Mouse (Mus musculus) CD4-positive, CD25-positive, alpha-beta regulatory T cell, adult 4 months (primary cell): ENCODE data around the gene Bmp10. TPM values are rescaled to one million over a fixed set of nuclear protein-coding genes. Genes with fewer than 3 reads are reported as not detected.
"Not testable (repeated sequence)": the region's sequence is repeated elsewhere in the genome, so short reads cannot be mapped to it uniquely, and the experiment has no call there.

ENCODE experiments used
- ATAC-seq: one replicate; pipeline ENCODE4 v1.8.0; 2017
- polyA plus RNA-seq, 2 experiments: library from polyadenylated mRNA; unstranded; fragments of 100-300 nt; shearing (Covaris generic); gene quantifications; one replicate each; pipeline ENCODE4 v1.2.1; 2017

The Bmp10 gene
- polyA plus RNA-seq, 2 experiments from 2014 or later = not detected

DNA sequence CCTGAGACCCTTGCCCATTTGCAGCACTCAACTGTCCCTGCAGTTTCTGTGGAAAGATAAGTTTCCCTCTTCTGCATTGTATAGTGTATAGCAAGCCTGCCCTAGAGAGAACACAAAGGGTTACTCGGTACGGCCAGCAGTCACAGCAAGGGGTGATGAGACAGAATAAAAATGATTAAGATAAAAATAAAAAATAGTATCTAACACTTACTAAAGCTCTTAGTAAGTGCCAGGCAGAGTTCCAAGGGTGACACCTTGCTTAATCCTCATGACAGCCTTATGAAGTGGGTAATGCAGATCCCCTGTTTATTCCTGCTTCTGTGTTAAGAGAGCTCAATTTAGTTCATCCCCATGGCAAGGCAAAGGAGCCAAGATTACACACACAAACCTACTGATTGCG is 20.7 kb downstream of the Bmp10 start:
- ATAC-seq = no peak

- ATAC-seq = peak; percentile 36
These were observed 22.2 kb downstream of the Bmp10 start for GRCm38 (mm10) chr6:87451016-87451415.

GRCm38 (mm10) chr6:87451771-87452170 is 23.0 kb downstream of the Bmp10 start:
- ATAC-seq = no peak

DNA sequence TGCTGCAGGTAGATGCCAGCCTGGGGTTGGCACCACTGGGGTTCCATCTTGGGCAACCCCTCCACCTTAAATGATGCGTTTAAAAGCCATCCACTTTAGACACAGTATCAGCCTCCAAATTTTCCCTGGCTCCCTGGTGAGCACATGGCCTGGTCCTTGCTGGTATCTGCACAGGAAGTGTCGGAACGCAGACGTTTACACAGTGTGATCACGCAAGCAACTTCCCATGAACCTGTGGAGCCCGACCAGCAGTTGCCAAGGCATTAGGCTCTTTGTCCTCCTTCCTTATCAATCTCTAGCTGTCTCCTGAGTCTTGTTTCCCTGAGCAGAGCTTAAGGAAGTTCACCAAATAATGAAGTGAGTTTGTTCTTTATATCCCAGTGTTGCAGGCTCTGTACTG is 26.7 kb downstream of the Bmp10 start:
- no peak for ATAC-seq

GRCm38 (mm10) chr6:87466221-87466620 is 37.4 kb downstream of the Bmp10 start:
- peak; percentile 60 for ATAC-seq

- ATAC-seq = no peak
These were observed 38.6 kb downstream of the Bmp10 start for GRCm38 (mm10) chr6:87467373-87467772.

GRCm38 (mm10) chr6:87468372-87468771 is 39.6 kb downstream of the Bmp10 start:
- no peak for ATAC-seq

- not testable (repeated sequence) for ATAC-seq
These were observed 41.3 kb downstream of the Bmp10 start for GRCm38 (mm10) chr6:87470098-87470497.

DNA sequence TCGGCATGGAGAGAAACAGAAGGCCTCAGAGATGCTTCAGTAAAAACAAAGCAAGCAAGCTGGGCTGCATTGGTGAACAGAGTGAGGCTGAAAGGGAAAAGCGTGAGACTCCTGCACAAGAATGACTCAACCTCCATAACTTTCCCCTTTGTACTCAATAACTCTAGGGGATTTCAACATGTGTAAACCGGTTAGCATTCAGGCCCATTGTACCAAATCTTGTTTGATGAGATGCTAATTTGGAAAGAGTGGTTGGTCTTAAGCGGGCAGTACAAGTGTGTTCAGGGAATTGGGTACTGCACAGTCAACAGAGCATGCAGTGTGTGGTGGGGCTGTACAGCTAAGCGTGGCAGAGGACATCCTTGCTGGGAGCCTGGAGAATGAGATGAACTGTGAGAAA is 46.4 kb downstream of the Bmp10 start:
- no peak for ATAC-seq

GRCm38 (mm10) chr6:87478847-87479246 is 50.1 kb downstream of the Bmp10 start:
- no peak for ATAC-seq

GRCm38 (mm10) chr6:87479291-87479999 is 50.7 kb downstream of the Bmp10 start:
- peak; percentile 51 for ATAC-seq

- ATAC-seq = no peak
These were observed 54.6 kb downstream of the Bmp10 start for GRCm38 (mm10) chr6:87483224-87483899.

GRCm38 (mm10) chr6:87483900-87484289 is 55.1 kb downstream of the Bmp10 start:
- ATAC-seq = no peak

DNA sequence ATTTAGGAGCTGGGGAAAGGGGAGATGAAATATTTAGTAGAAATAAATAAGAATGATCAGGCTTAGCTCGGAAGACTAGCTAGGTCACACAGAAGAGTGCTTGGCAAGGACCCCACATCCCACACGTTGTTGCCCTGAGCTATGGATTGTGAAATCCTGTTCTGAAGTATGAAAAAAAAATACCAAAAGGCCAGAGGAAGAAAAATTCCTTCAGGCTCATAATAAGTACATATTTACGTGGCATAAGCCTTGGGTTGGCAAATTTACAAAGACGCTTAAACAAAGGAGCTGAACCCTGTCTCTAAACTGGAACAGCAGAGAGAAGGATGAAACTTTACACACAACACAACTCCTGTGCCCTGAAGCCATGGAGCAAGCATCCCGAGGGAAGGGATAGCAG is 56.0 kb downstream of the Bmp10 start:
- no peak for ATAC-seq

Other genes starting within 250 kb of the Bmp10 start
- not detected for gene Antxr1, start 93.2 kb upstream of the Bmp10 start, polyA plus RNA-seq
- not detected for gene Gkn1, start 78.1 kb upstream of the Bmp10 start, polyA plus RNA-seq
- gene Gkn2, start 55.6 kb upstream of the Bmp10 start, polyA plus RNA-seq = not detected
- not detected for gene Gkn3, start 40.1 kb upstream of the Bmp10 start, polyA plus RNA-seq
- gene Arhgap25, start 104.3 kb downstream of the Bmp10 start, polyA plus RNA-seq = 100 to 1,000 TPM; 109 to 197 TPM
- under 1 TPM in 1 of 2 experiments, not detected in 1; 0.32 TPM for gene Prokr1, start 161.7 kb downstream of the Bmp10 start, polyA plus RNA-seq
- 1 to 10 TPM; 2.9 to 5.6 TPM for gene Aplf, start 243.2 kb downstream of the Bmp10 start, polyA plus RNA-seq